Mouse (Mus musculus): ENCODE data around the gene Arhgef26.

GRCm38 (mm10) chr3:62394284-62394683 is 56.1 kb downstream of the Arhgef26 start:
- TF ChIP-seq POLR2A (IDR thresholded peaks at IDR 0.05; ENCODE audit: borderline replicate concordance, control insufficient read depth, low read depth, low read length) (no peak), CTCF (IDR thresholded peaks at IDR 0.05; ENCODE audit: control insufficient read depth, insufficient read depth, low read length) (no peak)

Measured in bone marrow, adult 2 months (tissue).